Mouse (Mus musculus) testis, postnatal 14 days (tissue): ENCODE data around the gene Trabd.

Experiments used
- DNase-seq: peaks from one replicate; pipeline ENCODE4 v3.0.0; 2021; ENCODE audit warnings: low spot score

Gene Trabd

DNA sequence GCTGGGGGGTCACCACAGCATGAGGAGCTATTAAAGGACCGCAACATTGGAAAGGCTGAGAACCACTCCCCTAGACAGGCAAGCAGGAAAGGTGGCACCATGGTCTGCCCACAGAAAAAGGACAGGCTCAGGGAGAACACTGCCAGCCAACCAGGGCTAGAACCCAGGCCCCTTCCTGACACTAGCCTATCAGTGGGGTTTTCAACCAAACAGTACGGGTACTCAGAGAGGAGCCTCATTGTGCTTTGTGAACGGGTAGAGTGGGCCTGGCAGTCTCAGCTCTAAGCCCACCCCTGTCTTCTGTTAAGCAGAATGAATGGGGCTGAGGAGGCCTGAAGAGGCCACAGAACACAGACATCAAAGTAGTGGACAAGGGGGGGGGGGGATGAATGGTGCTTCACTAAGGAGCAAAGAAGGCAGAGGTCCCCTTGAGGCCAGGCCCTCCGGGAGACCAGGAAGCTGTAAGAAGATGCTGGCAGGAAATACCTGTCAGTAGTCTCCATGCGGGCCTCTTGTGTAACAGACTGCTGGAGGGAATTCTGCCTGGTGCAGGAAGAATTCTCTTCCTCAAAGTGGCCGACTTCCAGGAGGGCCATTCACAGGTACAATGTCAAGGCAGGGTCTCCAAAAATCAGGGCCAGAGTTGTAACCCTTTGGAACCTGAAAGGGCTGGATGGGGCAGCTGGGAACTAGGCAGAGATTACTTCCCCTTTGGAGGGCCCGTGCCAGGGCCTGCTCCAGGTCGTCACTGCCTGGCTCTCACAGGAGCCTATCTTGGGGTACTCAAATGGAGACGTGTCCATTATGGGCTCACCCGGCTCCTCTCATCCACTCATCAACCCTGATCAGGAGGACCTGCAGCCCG, at the start of gene Trabd:
Gene Trabd, plus strand, starts transcription at position 512 of the 865 bp plus-strand sequence.
- DNase-seq = no peak

DNA sequence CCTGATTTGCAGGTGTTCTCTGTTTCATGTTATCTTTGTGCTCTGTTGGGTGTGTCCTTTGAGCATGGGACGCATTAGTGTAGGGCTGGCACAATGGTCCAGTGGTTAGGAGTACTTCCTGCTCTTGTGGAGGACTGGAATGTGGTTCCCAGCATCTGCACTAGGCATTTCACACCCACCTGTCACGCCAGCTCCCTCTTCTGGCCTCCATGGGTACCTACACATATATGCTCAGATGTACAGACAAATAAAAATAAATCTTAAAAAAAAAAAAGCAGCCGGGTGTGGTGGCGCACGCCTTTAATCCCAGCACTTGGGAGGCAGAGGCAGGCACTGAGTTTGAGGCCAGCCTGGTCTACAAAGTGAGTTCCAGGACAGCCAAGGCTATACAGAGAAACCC, 30.5 kb upstream of the Trabd start:
- DNase-seq = no peak

DNA sequence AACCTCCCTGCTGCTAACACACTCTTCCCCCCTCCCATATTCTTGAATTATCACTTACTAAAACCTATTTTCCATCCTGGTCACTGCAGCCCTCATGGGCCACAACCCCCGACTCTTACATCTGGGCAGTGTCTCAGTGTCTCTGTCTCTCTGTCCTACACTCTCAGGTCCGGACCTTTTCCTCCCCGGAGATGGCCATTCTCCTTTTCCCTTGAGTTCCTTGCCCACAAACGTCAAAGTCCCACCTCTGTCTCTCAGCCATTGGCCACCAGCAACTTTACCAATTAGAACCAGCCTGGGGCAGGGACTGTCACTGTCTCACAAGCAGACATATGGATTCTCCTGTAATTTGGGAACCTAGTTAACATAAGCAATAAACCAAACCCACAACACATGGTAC, 28.6 kb upstream of the Trabd start:
- peak; percentile 2 for DNase-seq

DNA sequence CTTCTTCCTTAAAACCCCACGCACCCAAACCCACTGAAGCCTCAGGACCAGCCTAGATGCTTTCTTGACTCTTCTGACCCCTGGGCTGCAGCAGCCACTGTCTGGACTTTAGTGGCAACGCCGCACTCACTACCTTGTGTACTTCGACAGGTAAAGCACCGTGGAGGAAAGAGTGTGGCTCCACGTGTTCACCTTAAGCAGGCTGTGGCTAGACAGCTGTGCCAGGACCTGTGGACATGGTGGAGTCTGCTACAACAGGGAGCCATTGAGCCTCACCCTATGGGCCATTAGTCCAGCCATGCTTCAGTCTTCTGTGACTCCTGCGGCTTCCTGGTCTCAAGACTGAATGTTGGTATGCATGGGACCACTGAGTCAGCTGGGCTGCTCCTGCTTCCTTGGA, 20.3 kb upstream of the Trabd start:
- peak; percentile 4 for DNase-seq

DNA sequence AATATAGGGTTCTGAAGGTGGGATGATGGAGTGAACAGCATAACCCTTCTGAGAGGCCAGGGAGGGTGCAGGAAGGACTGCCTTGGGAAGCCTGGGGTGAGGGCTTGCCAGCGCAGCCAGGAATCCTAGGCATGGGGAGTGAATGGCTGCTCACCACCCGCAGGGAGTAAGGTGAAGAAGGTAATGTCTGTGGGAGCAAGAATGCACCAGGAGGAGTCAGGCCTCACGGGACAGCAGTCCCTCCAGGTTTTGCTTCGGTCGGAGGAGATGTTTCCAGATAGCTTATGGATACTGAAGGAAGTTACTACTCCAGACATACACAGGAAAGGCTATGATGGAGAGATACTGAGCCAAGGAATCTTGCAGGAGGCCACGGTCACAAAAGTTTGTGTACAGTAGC, 16.2 kb upstream of the Trabd start:
- DNase-seq = peak; percentile 3

DNA sequence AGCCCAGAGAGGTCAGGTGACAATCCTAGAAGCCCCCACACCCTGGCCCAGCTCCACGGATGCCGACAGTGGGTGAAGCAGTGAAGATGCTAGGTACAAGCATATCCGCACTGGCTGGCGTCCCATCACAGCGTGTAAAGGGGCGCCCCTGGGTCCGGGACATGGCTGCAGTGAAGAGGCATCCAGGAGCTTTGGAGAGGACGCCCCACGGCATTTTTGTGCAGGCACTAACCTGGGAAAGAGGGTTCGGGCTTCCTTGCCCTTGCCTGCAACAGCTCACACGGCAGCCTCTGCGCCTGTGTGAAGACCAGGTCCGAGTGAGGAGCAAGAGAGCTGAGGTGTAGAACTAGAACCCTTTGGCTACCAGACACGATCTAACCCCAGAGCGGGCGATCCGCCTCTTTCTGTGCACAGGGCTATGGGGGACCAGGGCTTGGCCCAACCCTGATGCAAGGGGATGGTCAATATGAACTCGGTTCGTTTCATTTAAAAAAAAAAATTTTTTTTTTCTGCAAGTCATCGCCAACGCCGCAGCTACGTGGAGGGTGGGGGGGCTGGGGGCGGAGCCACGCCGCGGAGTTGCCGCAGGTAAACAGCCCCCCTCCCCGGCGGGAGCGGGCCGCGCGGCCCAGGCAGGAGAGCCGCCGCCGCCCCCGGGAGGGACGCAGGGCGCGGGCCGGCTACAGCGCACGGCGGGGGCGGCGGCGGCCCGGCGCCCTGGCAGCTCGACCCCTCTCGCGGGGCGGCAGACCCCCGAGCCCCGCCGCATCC, 15.6 kb upstream of the Trabd start, which contains the start of gene Panx2:
Gene Panx2, plus strand, starts transcription at position 574 of the 771 bp plus-strand sequence.
- peak; percentile 40 for DNase-seq

DNA sequence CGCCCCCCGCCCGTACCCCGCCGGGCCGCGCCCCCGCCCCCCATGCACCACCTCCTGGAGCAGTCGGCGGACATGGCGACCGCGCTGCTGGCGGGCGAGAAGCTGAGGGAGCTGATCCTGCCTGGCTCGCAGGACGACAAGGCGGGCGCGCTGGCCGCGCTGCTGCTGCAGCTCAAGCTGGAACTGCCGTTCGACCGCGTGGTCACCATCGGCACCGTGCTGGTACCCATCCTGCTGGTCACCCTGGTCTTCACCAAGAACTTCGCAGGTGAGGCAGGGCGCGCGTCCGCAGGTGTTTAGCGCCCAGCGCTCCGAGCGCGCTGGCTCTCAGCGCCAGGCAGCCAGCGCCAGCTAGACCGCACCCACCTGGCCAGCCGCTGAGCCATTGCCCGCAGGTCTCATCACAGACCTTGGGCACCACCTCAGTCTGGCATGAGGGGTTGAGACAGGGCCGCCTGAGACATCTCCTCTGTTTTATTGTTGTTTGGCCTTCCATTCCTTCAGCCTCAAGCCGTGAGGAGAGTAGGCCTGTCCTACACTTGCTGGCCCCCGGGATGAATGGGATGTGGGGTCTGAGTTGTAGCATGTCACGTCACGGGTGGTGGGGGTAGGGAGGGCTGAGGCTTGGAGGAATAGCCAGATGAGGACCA, 14.8 kb upstream of the Trabd start:
- DNase-seq = peak; percentile 43

DNA sequence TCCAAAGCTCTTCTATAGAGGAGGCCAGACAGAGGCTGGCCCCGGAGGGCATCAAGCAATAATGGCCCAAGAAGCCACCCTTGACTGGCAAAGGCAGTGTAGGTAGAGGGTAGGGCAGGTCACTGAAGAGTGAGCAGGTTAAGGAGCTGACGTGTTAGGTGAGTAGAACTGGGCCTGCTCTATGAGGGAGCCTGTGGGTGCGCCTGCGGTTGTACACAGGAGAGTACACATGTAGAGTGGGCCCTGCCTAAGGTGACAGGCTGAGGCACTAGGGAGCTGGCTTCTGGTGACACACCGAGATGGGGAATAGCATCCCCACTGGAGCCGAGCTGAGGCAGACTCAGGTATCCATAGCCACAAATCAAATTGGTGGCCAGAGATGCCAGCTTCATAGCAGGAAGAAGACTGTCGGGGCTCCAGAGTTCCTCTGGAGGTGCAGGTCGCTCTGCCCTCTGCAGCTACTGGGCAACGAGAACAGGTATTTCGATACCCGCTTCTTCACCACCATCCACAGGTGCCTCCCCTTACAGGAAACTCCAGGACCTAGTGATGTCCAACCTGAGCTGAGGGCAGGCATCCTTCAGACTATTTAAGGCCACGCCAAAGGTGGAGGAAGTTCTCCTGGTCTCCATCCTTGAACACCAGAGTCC, 14.0 kb upstream of the Trabd start:
- no peak for DNase-seq

DNA sequence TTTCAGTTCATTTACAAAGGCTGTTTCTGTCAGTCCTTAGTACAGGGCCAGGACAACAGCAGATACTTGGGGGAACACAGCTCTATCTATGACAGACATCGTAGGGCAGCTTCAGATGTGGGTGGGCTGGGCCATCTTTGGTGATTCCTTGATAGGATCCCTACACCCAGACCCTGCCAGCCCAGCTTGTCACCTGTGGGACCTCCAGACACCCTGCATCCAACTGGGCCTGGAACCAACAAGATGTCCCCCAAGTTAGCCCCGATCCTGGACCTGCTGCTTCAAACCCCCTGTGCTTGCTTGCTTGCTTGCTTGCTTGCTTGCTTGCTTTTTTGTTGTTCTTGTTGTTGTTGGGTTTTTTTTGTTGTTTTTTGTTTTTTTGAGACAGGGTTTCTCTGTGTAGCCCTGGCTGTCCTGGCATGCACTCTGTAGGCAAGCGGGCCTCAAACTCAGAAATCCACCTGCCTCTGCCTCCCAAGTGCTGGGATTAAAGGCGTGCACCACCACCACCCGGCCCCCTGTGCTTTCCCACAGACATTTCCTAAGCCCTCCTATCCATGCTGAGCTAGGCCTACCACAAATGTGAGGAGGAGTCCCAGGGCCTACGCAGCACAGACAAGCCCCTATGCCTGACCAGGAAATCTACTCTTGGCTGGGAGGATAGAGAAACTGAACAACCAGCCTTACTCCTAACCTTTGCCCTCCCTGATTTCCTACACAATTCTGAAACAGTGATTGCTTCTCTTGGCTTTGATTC, 13.0 kb upstream of the Trabd start:
- DNase-seq = no peak

DNA sequence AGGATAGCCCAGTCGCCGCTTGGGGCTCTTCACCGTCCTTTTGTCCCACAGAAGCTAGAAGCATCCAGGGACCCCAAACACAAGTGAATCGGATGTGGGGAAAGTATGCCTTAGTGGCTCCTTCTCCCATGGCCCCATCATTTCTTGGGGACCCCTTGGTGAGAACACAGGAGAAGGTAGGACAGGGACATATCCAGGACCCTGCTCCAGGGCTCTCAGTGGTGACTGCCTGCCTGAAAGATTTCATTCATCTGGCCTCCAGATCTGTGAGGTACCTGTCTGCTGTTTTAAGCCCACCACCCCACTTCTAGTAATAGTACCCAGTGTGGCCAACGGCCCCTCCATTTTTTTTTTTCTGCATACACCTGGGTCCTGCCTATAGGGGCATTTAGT, 12.4 kb upstream of the Trabd start:
- DNase-seq = no peak

DNA sequence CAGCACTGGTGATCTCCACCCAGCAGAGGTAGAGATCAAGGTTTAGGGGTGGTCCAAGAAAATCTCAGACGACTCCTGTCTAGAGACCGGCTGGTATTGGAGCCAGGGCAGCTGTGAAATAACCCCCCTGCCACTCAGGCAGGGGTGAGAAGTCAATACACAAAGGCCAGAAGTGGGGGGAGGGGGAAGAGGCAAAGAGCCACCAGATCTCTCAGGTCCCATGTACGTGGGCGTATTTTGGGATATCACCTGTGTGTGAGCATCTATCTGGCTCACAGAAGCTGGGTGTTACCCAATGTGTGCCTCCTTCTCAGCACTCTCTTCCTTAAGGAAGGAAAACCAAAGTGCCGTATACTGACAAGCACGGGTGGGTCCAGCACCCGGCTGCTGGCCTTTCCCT, 11.9 kb upstream of the Trabd start:
- no peak for DNase-seq

DNA sequence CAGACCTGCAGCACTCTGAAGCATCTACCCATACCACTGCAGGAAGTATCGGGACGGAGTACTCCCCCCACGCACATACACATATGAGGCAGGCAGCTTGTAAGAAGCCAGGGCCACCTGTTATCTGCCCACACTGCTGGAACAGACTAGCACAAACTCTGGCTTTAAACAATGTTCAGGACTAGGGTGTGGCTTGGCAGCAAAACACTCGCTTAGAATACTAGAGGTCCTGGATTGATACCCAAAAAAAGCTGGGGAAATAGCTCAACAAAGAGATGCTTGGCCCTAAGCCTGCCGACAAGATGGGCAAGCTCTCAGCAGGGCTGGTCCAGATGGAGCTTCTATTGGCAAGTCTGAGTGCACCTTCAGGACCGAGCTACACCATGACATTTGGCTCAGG, 11.4 kb upstream of the Trabd start:
- DNase-seq = no peak

DNA sequence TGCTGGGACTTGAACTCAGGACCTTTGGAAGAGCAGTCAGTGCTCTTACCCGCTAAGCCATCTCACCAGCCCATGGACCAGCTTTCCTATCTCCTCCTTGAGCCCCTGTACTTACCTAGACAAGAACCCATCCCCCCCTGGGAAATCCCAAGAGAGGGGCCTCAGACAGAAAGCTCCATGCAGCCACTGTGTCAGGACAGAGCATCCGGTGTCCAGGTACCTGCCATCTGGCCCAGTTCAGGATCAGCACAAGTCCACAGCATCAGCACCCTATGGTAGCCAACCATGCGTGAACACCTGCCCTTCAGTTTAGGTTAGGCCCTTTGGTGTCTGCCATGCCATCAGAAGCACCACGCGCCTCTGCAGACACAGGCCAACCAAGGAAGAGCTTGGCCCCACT, 10.0 kb upstream of the Trabd start:
- no peak for DNase-seq

DNA sequence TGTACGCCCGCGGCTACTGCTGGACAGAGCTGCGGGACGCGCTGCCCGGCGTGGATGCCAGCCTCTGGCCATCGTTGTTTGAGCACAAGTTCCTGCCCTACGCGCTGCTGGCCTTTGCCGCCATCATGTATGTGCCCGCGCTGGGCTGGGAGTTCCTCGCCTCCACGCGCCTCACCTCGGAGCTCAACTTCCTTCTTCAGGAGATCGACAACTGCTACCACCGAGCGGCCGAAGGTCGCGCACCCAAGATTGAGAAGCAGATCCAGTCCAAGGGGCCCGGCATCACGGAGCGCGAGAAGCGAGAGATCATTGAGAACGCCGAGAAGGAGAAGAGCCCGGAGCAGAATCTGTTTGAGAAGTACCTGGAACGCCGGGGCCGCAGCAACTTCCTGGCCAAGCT, 7.3 kb upstream of the Trabd start:
- no peak for DNase-seq

DNA sequence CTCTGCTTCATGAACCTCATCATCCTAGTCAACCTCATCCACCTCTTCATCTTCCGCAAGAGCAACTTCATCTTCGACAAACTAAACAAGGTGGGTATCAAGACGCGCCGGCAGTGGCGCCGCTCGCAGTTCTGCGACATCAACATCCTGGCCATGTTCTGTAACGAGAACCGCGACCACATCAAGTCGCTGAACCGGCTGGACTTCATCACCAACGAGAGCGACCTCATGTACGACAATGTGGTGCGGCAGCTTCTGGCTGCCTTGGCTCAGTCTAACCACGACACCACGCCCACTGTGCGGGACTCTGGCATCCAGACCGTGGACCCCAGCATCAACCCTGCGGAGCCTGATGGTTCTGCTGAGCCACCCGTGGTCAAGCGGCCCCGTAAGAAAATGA, 6.7 kb upstream of the Trabd start:
- DNase-seq = no peak

DNA sequence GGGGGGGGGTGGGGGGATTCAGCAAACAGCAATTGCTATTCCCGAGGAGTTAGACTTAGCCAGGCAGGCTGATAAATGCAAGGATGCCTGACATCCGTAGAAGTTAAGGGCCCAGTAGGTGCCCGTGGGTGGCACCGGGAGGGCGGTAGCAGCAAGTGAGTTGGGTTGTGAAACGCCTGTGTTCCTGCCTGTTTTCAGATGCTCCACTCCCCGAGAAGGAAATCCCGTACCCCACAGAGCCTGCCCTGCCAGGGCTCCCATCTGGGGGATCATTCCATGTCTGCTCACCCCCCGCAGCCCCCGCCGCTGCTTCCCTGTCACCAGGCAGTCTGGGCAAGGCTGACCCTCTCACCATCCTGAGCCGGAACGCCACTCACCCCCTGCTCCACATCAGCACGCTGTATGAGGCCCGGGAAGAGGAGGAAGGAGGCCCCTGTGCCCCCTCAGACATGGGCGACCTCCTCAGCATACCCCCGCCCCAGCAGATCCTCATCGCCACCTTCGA, 5.5 kb upstream of the Trabd start:
- DNase-seq = no peak

DNA sequence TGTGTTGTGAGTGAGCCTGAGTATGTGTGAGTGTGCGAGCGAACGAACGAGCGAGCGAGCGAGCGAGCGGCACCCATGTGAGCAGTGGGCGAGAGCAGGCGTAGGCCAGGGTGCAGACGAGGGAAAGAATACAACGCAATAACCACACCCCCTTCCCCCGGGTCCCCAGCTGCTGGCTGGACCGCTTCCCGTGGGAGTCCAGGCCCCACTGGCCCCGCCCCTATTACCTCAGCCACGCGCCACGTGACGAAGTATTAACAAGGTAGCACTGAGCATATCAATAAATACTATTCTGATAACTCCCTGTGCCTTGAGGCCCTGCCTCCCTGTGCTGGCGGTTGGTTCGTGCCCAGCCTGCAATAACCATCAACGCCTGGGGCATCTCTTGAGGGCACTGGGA, 4.3 kb upstream of the Trabd start:
- DNase-seq = peak; percentile 44

DNA sequence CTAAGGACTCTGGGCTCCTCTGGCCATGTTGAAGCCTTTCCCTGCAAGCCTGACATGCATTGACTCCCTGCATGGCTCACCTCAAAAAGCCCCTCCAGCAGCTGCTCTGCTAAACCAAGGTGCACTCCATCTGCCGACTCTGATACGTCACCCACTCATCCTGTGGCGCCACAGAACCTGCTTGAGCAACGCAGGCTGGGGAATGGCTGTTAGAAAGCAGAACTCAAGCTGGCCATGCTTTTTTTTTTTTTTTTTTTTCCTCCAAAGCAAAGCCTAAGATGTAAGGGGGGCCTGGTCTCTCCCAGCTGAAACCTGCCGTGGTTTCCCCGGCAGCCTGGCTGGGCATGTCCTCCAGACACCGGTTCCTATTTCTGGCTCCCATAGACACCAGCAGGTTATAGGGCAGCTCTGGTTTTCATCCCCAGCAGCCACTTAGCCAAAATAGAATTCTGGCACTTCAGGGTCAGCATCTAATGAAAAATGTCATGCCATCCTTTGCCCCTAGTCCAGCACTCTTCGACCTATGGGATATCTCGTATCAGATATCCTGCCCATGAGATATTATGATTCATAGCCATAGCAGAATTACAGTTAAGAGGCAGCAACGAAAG, 826 bp upstream of the Trabd start:
- DNase-seq = no peak

DNA sequence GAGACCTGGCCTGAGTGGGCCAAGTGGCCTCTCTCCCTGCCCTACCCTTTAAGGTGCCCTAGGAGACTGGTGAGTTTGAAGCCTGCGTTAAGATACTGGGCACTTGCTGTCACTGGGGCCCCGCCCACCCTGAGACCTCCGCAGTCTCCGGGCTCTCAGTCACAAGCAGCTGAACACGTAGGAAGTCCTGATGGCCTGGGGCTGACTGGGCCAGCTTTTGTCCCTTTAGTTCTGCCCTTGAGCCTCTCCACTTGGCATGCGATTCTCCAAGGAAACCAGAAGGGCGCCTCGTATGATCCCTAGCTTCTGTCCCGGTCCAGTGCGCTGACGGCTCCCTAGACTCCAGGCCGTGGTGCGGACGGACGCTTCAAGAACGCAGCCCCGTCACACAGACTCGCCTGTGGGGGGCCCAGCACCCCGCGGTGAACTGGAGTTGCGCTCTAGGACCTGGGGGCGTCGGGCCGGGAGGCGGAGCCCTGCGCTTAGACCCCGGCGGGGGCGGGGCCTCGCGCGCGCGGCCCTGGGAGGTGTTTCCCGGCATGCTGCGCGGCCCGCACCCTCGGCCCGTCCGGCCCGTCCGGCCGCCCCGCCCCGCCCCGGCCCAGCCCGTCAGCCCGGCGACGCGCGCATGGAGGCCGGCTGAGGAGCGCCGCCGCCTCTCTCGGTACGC, 689 bp downstream of the Trabd start:
- peak; percentile 85 for DNase-seq

DNA sequence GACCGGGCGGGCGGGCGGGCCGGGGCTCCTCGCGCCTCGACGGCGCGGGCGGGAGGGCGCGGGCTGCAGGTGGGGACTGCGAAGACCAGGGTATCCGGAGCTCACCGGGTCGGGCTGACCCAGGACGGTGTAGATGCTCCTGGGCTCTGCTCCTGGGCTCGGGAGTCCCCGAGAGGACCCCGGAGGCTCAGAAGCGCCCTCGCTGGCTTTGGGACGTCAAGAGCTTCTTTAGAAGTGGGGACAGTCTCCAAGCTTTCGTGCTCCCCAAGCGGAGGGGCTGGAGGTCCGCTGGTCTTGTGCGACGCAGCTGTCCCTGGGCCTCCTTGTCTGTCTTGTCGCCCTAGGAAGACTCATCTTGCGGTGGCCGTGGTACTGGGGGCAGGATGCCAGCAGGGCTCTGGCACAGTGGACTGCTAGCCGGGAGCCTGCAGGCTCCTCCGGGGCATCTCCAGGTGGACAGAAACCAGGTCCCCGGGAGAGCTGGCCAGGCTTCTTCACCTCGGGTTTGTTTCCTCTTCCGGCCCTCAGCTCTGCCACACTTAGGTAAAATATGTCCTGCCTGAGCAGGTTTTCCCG, 1.3 kb downstream of the Trabd start:
- peak; percentile 58 for DNase-seq
